Mouse (Mus musculus) kidney, adult 2 months (tissue): ENCODE results near the gene Hs3st6.

ENCODE experiments used
- CTCF ChIP-seq: fragments of 200-500 bp; conservative IDR thresholded peaks from 2 replicates; pipeline ENCODE4 v1.5.1; 2011; ENCODE audit warnings: low read depth, mild to moderate bottlenecking, control low read depth, low read length, moderate library complexity, mixed read lengths; ENCODE audit not compliant: insufficient read depth, insufficient read length
- POLR2A ChIP-seq: fragments of 200-500 bp; IDR thresholded peaks from one replicate; pipeline ENCODE4 v1.6.1; 2011; ENCODE audit warnings: low read depth, low read length, control low read depth

GRCm38 (mm10) chr17:24725637-24726390 is 27.0 kb upstream of the Hs3st6 start:
- no peak for TF ChIP-seq POLR2A
- no peak for TF ChIP-seq CTCF
